Mouse (Mus musculus) cortical plate, adult 2 months (tissue): Measurements from ENCODE around the gene Tbc1d14.

Source experiments
- CTCF ChIP-seq: fragments of 200-500 bp; IDR thresholded peaks from 2 replicates; pipeline ENCODE4 v1.5.1; 2011; ENCODE audit warnings: mild to moderate bottlenecking, control low read depth, low read length; ENCODE audit not compliant: insufficient read depth; ENCODE audit errors: extremely low read depth
- POLR2A ChIP-seq: fragments of 200-500 bp; IDR thresholded peaks from 2 replicates; pipeline ENCODE4 v1.6.1; 2011; ENCODE audit warnings: mild to moderate bottlenecking, low read length, control low read depth; ENCODE audit not compliant: insufficient read depth; ENCODE audit errors: extremely low read depth

GRCm38 (mm10) chr5:36571371-36571770, 21.7 kb downstream of the Tbc1d14 start:
- TF ChIP-seq CTCF = no peak
- TF ChIP-seq POLR2A = no peak
